Mouse (Mus musculus): ENCODE measurements around the gene Apaf1.

Gene Apaf1

GRCm38 (mm10) chr10:91080540-91080939, 2.0 kb downstream of the Apaf1 start:
- no peak for DNase-seq

DNA sequence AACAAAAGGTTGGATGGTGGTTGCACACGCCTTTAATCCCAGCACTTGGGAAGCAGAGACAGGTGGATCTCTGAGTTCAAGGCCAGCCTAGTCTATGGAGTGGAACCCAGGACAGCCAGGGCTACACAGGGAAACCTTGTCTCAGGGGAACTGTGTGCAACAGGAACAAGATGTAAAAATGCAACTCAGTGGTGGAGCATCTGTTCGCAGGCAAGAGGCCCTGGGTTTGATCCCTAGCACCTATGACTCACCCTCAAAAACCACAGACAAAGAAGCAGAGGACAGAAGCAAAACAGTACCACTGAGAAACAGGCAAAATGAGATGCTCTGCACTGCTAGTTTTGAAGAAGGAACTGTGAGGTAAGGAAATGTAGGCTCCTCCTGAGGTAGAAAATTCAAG, 5.9 kb downstream of the Apaf1 start:
- no peak for DNase-seq

GRCm38 (mm10) chr10:91073345-91073744, 9.2 kb downstream of the Apaf1 start:
- no peak for DNase-seq

DNA sequence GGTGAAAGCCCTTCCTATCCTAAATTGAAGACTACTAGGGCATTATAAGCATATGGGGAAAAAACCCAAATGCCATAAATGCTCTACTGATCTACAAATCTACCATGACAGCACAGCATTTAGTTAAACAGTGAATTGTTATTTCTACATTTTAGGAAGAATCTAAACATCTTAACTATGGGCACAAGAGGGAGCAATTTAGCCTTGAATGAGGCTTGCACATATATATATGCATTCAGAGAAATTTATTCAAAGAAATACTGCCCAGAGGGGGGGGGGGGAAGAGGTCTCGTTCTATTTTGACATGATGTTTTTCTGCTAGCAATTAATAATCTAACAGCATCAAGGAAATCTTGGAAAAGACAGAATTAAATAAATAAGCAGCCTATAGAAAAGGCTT, 10.8 kb downstream of the Apaf1 start:
- DNase-seq = no peak

DNA sequence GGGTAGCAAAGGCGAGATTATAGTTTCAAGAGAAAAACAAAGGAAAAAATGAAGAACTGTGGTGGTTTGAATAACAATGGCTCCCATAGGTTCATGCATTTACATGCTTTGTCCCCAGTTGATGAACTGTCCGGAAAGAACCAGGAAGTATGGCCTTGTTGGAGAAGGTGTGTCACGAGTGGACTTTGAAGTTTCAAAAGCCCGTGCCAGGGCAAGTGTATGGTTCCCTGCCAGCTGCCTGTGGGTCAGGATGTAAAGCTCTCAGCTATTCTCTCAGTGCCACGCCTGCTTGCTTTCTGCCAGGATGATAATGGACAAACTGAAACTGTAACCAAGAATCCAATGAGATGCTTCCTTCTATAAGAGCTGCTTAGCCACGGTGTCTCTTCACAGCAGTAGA, 20.2 kb downstream of the Apaf1 start:
- no peak for DNase-seq

- DNase-seq = peak; percentile 34
Measured at GRCm38 (mm10) chr10:91060742-91061141, 21.8 kb downstream of the Apaf1 start.

DNA sequence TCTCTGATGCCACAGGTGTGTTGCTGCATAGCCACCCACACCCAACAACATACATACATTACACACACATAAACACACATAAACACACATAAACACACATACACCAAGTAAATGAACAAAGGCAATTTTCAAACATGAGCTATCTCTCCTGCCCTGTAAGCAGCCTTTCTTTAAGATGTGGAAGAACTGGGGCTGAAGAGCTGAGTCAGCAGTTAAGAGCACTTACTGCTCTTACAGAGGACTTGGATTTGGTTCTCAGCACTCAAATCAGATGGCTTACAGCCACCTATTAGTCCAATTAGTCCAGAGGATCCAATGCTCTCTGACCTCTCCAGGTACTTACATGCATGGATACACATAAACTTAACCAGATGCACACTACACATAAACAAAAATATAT, 29.8 kb downstream of the Apaf1 start:
- DNase-seq = no peak

GRCm38 (mm10) chr10:91051156-91051555, 31.4 kb downstream of the Apaf1 start:
- DNase-seq = no peak

DNA sequence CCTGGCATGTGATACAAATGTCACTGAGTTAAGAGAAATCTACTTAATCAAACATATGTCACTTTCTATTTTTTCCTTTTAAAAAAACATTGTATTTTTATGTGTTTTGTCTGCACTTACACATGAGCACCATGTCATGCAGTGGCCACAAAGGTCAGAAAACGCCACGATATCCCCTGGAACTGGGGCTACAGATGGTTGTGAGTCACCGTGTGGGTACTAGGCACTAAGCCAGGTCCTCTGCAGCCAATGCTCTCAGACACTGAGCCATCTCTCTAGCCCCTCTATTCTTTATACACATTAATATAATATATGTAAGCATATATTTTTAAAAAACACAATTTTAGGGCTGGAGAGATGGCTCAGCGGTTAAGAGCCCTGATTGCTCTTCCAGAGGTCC, 32.9 kb downstream of the Apaf1 start:
- peak; percentile 45 for DNase-seq

- peak; percentile 81 for DNase-seq
Measured at GRCm38 (mm10) chr10:91033942-91034341, 48.6 kb downstream of the Apaf1 start.

DNA sequence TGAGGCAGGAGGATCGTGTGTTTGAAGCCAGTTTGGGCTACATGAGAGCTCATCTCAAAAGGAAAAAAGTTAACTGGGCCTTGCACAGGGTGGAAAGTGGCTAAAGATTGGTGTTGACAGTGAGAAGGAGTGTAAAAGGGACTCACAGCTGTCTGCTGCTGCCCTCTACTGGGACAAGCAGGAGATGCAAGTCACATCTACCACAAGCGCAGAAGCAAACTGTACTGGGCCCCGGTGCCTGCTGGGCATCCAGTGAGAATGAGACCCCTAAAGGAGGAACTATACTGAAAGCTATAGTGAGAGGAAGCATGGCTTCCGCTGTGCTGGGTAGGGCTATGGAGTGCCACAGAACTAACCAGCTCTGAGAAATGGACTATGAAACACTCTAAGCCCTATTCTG, 50.2 kb downstream of the Apaf1 start:
- peak; percentile 86 for DNase-seq

- DNase-seq = no peak
Measured at GRCm38 (mm10) chr10:91031176-91031575, 51.4 kb downstream of the Apaf1 start.

- DNase-seq = no peak
Measured at GRCm38 (mm10) chr10:91029002-91029539, 53.5 kb downstream of the Apaf1 start.

DNA sequence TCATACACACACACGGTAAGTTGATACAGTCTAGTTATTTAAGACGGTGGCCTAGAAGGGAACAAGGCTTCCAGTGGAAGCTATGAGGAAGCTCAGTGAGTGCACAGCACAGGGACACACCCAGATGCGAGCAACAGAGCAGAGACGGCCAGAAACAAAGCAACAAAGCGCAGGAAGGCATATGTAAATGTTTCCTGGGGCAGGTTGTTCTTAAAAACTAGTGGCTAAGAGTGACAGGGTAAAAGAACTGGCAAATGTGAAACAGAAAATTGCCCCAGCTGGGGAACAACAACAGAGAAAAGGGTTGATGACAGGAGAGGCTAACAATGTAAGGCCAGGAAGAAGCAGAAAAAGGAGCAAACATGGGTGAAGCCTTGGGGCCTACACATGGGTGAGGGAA, 54.6 kb downstream of the Apaf1 start:
- no peak for DNase-seq

DNA sequence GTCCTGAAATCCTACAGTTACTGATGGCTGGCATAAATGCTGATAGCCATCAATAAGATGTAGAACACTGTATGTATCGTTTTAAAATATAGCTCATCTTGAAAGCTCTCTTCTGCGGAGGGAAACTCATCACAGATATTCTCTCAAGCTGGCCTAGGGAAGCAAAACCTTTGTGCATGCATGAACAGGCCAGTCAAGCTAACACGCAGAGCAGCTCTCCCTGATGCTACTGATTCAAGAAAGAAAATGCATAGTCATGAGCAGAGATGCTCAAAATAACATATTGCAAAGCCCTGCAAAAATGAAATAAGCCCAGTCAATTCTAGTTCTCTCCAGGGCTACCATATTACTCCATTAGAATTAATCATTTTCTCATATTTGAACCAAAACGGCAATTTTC, 55.1 kb downstream of the Apaf1 start:
- no peak for DNase-seq

DNA sequence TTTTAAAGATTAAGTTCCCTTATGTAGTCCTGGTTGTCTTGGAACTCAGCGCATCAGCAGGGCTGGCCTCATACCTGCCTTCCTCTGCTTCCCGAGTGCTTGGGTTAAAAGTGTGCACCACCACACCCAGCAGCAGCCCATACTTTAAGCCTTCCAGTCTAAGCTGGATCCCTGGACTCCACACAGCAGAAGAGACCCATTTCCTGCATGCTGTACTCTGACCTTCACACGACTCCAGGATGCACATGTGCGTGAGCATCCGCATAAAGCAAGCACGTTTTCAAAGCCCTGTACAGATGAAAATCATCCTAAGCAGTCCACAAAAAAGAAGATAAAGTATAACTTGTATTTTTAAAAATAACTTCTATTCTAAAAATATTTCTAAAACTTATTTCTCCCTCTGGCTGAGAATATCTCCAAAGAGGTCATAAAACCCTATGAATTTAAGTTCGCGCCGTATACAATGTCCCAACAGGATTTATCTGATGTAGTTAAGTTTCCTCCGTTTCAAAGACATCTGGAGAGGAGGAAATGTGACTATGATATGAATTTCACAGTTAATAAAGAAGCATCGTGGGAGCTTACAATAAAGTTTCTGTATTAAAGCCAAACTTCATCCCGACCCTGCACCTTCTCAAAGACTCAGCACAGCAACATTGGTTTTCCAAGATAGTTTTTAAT, 76.6 kb downstream of the Apaf1 start:
- no peak for DNase-seq

- DNase-seq = peak; percentile 27
Measured at GRCm38 (mm10) chr10:91001421-91001820, 81.1 kb downstream of the Apaf1 start.

GRCm38 (mm10) chr10:90999899-91000298, 82.7 kb downstream of the Apaf1 start:
- DNase-seq = no peak

DNA sequence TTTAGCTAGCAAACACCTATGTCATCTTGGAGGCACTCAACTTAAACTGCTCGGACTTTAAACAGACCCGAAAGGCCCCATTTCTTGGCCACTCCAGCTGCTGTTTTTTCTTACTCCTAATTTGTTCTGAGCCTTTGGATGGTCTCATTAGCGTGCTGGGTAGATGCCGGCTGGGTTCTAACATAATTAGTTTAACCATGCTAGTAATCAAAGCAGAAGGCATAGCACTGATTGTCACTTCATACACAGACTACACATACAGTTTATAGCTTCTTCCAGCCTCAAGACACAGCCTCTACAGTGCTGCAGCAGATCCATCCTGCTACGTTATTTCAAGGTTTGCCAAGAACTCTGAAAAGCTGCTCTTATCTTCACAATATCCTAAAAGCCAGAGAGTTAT, 88.7 kb downstream of the Apaf1 start:
- DNase-seq = no peak

- no peak for DNase-seq
Measured at GRCm38 (mm10) chr10:90992237-90992636, 90.3 kb downstream of the Apaf1 start.

GRCm38 (mm10) chr10:90990340-90990739, 92.2 kb downstream of the Apaf1 start:
- no peak for DNase-seq

DNA sequence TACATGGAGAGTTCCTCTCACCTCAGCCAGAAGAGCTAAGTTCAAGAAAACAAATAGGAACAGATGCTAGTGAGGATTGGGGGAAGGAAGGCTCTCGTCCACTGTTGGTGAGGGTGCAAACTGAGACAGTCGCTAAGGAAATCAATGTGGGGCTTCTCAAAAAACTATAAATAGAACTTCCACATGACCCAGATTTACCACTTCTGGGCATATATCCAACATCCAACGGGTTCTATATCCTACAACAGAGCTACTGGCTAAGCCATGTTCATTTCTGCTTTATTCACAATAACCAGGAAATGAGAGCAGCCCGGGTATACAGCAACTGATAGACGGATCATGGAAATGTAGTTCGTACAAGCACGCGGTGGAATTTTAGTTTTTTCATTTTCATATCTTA, 99.5 kb downstream of the Apaf1 start:
- no peak for DNase-seq

DNA sequence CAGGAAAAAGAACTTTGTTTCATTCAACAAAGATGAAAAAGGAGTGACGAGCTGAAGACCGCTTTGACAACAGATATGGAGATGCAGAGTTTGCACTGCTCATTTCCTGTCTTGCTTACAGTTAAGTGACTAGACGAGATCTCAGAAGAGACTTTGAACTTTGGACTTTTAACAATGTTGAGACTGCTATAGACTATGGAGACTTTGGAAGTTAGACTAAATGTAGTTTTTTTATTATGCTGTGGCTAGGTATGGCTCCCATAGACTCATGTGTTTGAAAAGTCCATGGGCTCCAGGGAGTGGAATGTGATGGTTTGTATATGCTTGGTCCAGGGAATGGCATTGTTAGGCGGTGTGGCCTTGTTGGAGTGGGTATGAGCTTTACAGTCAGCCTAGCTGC, 100.8 kb downstream of the Apaf1 start:
- DNase-seq = no peak

GRCm38 (mm10) chr10:90974491-90974890, 108.1 kb downstream of the Apaf1 start:
- DNase-seq = no peak

DNA sequence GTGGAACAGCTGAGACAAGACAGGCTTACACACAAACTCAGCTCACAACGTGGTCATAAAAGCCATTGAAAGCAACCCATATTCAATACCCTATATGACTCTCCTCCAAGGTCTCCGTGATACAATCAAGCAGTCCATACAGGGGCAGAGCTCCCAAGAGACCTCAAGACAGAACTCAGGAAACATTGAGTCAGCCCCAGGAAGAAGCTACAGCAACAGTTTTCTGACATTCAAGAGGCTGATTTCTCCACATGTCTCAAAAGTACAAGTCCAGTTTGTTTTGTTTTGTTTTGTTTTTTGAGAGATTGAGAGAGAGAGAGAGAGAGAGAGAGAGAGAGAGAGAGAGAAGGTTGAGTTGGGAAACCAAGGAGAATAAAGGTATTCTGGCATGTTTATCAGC, 108.5 kb downstream of the Apaf1 start:
- no peak for DNase-seq
